Mouse (Mus musculus) embryonic facial prominence, embryonic 12.5 days (tissue): Measurements from ENCODE around the gene Lrrc29. TPM values are rescaled to one million over a fixed set of nuclear protein-coding genes. Genes with fewer than 3 reads are reported as not detected.

ENCODE experiments used
- ATAC-seq: fragments of 200-750 bp; cut with Nextera tagmentation; 2 replicates; pipeline ENCODE4 v1.8.0; 2017; ENCODE audit not compliant: insufficient number of reproducible peaks, insufficient read depth, low FRiP score, low TSS enrichment
- H3K27ac ChIP-seq: fragments of 300-500 bp; sonication (generic); 2 replicates; pipeline ENCODE4 v1.5.1; 2016; ENCODE audit warnings: mild to moderate bottlenecking
- H3K27me3 ChIP-seq: fragments of 300-500 bp; sonication (generic); 2 replicates; pipeline ENCODE4 v1.6.1; 2016; ENCODE audit warnings: mild to moderate bottlenecking, moderate library complexity
- H3K36me3 ChIP-seq: fragments of 300-500 bp; sonication (generic); 2 replicates; pipeline ENCODE4 v1.6.1; 2016; ENCODE audit warnings: mild to moderate bottlenecking
- H3K4me1 ChIP-seq: fragments of 300-500 bp; sonication (generic); 2 replicates; pipeline ENCODE4 v1.6.1; 2016
- H3K4me2 ChIP-seq: fragments of 300-500 bp; sonication (generic); replicated peaks from 2 replicates; pipeline ENCODE4 v1.6.1; 2016; ENCODE audit warnings: mild to moderate bottlenecking, moderate library complexity
- H3K4me3 ChIP-seq: fragments of 300-500 bp; sonication (generic); 2 replicates; pipeline ENCODE4 v1.5.1; 2016; ENCODE audit warnings: mild to moderate bottlenecking
- H3K9ac ChIP-seq: fragments of 300-500 bp; sonication (generic); 2 replicates; pipeline ENCODE4 v1.6.1; 2016; ENCODE audit warnings: mild to moderate bottlenecking, moderate library complexity
- H3K9me3 ChIP-seq: fragments of 300-500 bp; sonication (generic); 2 replicates; pipeline ENCODE4 v1.6.1; 2016; ENCODE audit warnings: mild to moderate bottlenecking, moderate library complexity
- WGBS: fragments of 180-500 bp; shearing (Covaris S2); methylation state at CpG from one replicate; pipeline ENCODE4 v1.1.7; 2016; 5-methylcytosine and 5-hydroxymethylcytosine counted together
- polyA plus RNA-seq: library from polyadenylated mRNA; unstranded; fragments of >200 nt; fragmentation: Nextera tagmentation; extraction: Ambion mirVana; gene quantifications from 2 replicates; pipeline ENCODE4 v1.2.1, GENCODE M21; 2016

The Lrrc29 gene
- polyA plus RNA-seq, 1 experiment from 2014 or later = 1.8 TPM

GRCm38 (mm10) chr8:105353583-105354135 is 27.6 kb upstream of the Lrrc29 start:
- Histone ChIP-seq H3K27ac (no peak overlapping the region), H3K9me3 (no peaks in the 10 kb centered on the region), H3K4me3 (no peak overlapping the region), H3K36me3 (peaks cover 10% of the 10 kb centered on the region; the same call in 1 of the 2 replicates), H3K4me1 (peaks cover 20% of the 10 kb centered on the region), H3K27me3 (no peaks in the 10 kb centered on the region), H3K4me2 (no peak overlapping the region), H3K9ac (no peak overlapping the region)
- 79% methylated on average over 8 of the region's 8 CpGs for WGBS
- no peak for ATAC-seq

GRCm38 (mm10) chr8:105350186-105350585 is 24.1 kb upstream of the Lrrc29 start:
- Histone ChIP-seq H3K9ac (no peak overlapping the region; the same call in 1 of the 2 replicates), H3K36me3 (peaks cover 4% of the 10 kb centered on the region; the same call in 1 of the 2 replicates), H3K4me1 (peaks cover 36% of the 10 kb centered on the region), H3K27ac (no peak overlapping the region), H3K27me3 (no peaks in the 10 kb centered on the region), H3K9me3 (no peaks in the 10 kb centered on the region), H3K4me2 (peak overlapping the region; percentile 90), H3K4me3 (peak overlapping the region; percentile 75)
- no peak for ATAC-seq
- WGBS = 39% methylated on average over 7 of the region's 7 CpGs

GRCm38 (mm10) chr8:105349096-105349771 is 23.2 kb upstream of the Lrrc29 start:
- Histone ChIP-seq H3K4me3 (peak overlapping the region; percentile 75), H3K9me3 (no peaks in the 10 kb centered on the region), H3K27me3 (no peaks in the 10 kb centered on the region), H3K4me1 (peaks cover 38% of the 10 kb centered on the region), H3K9ac (peak overlapping the region; percentile 78), H3K27ac (peak overlapping the region; percentile 74), H3K36me3 (peaks cover 4% of the 10 kb centered on the region; the same call in 1 of the 2 replicates), H3K4me2 (peak overlapping the region; percentile 90)
- WGBS = 2% methylated on average over 31 of the region's 48 CpGs
- ATAC-seq = no peak

GRCm38 (mm10) chr8:105348450-105349095 is 22.5 kb upstream of the Lrrc29 start, which contains the start of gene Slc9a5:
TSS of gene Slc9a5 (plus strand) at chr8:105348843.
- peak; percentile 16; the same call in 1 of the 2 replicates for ATAC-seq
- peak within 1 kb of the TSS; percentile 75 for H3K4me3 ChIP-seq

GRCm38 (mm10) chr8:105347428-105348221 is 21.5 kb upstream of the Lrrc29 start, which contains the start of gene Fhod1:
TSS of gene Fhod1 (minus strand) at chr8:105347953.
- H3K9me3 ChIP-seq = no peaks in the 10 kb centered on the region
- H3K4me1 ChIP-seq = peaks cover 38% of the 10 kb centered on the region
- H3K27ac ChIP-seq = peak within 1 kb of the TSS; percentile 82
- H3K4me2 ChIP-seq = peak within 1 kb of the TSS; percentile 90
- H3K36me3 ChIP-seq = no peaks in the 10 kb centered on the region
- peak within 1 kb of the TSS; percentile 78 for H3K9ac ChIP-seq
- H3K4me3 ChIP-seq = peak within 1 kb of the TSS; percentile 75
- WGBS = under 1% methylated on average over 53 of the region's 53 CpGs
- no peaks in the 10 kb centered on the region for H3K27me3 ChIP-seq
- peak; percentile 78 for ATAC-seq

More at GRCm38 (mm10) chr8:105348450-105349095, 22.5 kb upstream of the Lrrc29 start, which contains the start of gene Slc9a5:
- Histone ChIP-seq H3K27ac (peak within 1 kb of the TSS; percentile 82), H3K9me3 (no peaks in the 10 kb centered on the region), H3K36me3 (peaks cover under 1% of the 10 kb centered on the region; the same call in 1 of the 2 replicates), H3K4me1 (peaks cover 38% of the 10 kb centered on the region), H3K9ac (peak within 1 kb of the TSS; percentile 78), H3K27me3 (no peaks in the 10 kb centered on the region), H3K4me2 (peak within 1 kb of the TSS; percentile 90)
- under 1% methylated on average over 34 of the region's 34 CpGs for WGBS

- Histone ChIP-seq H3K4me3 (peak overlapping the region; percentile 75), H3K36me3 (no peaks in the 10 kb centered on the region), H3K9me3 (no peaks in the 10 kb centered on the region), H3K27ac (peak overlapping the region; percentile 82), H3K4me2 (peak overlapping the region; percentile 90), H3K9ac (peak overlapping the region; percentile 63), H3K4me1 (peaks cover 38% of the 10 kb centered on the region), H3K27me3 (no peaks in the 10 kb centered on the region)
- 1% methylated on average over 34 of the region's 34 CpGs for WGBS
- peak; percentile 16 for ATAC-seq
These were observed 20.7 kb upstream of the Lrrc29 start for GRCm38 (mm10) chr8:105346611-105347427.

GRCm38 (mm10) chr8:105345061-105345975 is 19.2 kb upstream of the Lrrc29 start:
- Histone ChIP-seq H3K4me2 (peak overlapping the region; percentile 90; the same call in 1 of the 2 replicates), H3K27me3 (no peaks in the 10 kb centered on the region), H3K9me3 (no peaks in the 10 kb centered on the region), H3K36me3 (no peaks in the 10 kb centered on the region), H3K9ac (no peak overlapping the region), H3K4me1 (peaks cover 29% of the 10 kb centered on the region), H3K27ac (0 out of 2 replicates have a peak overlapping the region, but pooled peaks have one; percentile 82), H3K4me3 (no peak overlapping the region; the same call in 1 of the 2 replicates)
- no peak for ATAC-seq
- 38% methylated on average over 7 of the region's 7 CpGs for WGBS

GRCm38 (mm10) chr8:105343791-105344574 is 17.9 kb upstream of the Lrrc29 start:
- H3K4me3 ChIP-seq = no peak overlapping the region
- no peak overlapping the region for H3K4me2 ChIP-seq
- H3K9ac ChIP-seq = no peak overlapping the region
- H3K9me3 ChIP-seq = no peaks in the 10 kb centered on the region
- no peak overlapping the region for H3K27ac ChIP-seq
- H3K27me3 ChIP-seq = no peaks in the 10 kb centered on the region
- no peak for ATAC-seq
- WGBS = 79% methylated on average over 6 of the region's 8 CpGs
- no peaks in the 10 kb centered on the region for H3K36me3 ChIP-seq
- H3K4me1 ChIP-seq = peaks cover 22% of the 10 kb centered on the region

- Histone ChIP-seq H3K27me3 (no peaks in the 10 kb centered on the region), H3K9me3 (no peaks in the 10 kb centered on the region), H3K36me3 (no peaks in the 10 kb centered on the region), H3K4me1 (peaks cover 22% of the 10 kb centered on the region), H3K4me2 (no peak overlapping the region), H3K27ac (no peak overlapping the region), H3K4me3 (no peak overlapping the region), H3K9ac (no peak overlapping the region)
- no peak for ATAC-seq
- 79% methylated on average over 4 of the region's 4 CpGs for WGBS
These were observed 16.7 kb upstream of the Lrrc29 start for GRCm38 (mm10) chr8:105342768-105343167.
